Mouse (Mus musculus) heart, adult 9 months (tissue): Measurements from ENCODE around the gene Fahd1.

Experiments used
- DNase-seq, 2 experiments: peaks; one replicate each; pipeline ENCODE4 v3.0.0; 2022; ENCODE audit warnings: low spot score in 2 of 2

Gene Fahd1

GRCm38 (mm10) chr17:24850065-24850772, at the start of gene Fahd1:
Gene Fahd1 (minus strand): TSS chr17:24850364.
- DNase-seq = peak; percentile 97 to 98

GRCm38 (mm10) chr17:24899153-24899552, 49.0 kb upstream of the Fahd1 start:
- DNase-seq = peak; percentile 70 to 71

DNA sequence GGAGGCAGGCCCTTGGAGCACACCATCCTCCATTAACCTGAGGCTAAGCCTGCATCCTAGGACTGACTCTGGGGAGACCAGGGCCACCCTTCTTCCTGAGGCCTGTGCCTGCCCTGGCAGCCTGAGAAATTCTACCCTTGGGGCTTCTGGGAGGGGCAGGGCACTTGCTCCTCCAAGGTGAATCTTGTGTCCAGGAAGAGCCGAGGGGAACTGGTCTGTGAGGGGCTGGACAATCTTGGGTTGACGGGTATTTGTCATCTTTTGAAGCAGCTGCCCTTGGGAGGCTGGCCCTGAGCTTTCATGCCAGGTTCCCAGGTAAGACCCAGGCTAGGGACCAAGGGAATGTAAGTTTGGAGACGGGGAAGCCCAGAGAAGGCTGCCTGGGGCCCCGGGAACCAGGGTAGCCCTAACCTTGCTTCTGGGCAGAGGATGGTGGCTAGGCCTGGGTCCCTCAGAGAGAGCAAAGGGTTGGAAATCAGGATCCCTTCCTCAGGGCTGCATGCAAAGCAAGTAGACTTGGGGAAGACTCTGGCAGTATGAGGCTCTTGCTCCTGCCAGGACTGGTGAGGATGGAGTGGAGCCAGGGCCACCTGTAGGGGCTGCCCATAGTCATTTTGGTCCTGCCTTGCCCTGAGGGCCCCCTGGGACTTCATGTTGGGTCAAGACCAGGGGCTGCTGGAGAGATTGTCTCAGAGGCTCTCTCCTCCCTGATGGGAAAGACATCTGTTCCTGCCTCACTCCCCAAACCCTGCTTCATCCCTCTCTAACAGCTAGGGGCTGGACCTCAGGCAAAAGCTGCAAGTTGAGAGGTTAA, 48.1 kb upstream of the Fahd1 start:
- no peak for DNase-seq

GRCm38 (mm10) chr17:24897600-24897999, 47.4 kb upstream of the Fahd1 start:
- DNase-seq = no peak

DNA sequence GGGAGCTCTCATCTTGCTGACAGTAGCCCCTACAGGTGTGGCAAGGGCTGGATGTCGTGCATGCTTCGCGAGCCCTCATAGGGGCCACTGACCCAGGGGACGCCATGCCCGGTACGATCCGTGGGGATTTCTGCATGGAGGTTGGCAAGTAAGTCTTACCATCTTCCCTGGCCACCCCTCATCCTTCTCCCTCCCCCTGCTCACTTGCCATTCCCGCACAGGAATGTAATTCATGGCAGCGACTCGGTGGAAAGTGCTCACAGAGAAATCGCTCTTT, 46.8 kb upstream of the Fahd1 start:
- no peak for DNase-seq

- DNase-seq = peak; percentile 65 to 71
Observed at GRCm38 (mm10) chr17:24896241-24896992, 46.3 kb upstream of the Fahd1 start, which contains the start of gene Nme3. Gene Nme3 (plus strand): TSS chr17:24896500.

DNA sequence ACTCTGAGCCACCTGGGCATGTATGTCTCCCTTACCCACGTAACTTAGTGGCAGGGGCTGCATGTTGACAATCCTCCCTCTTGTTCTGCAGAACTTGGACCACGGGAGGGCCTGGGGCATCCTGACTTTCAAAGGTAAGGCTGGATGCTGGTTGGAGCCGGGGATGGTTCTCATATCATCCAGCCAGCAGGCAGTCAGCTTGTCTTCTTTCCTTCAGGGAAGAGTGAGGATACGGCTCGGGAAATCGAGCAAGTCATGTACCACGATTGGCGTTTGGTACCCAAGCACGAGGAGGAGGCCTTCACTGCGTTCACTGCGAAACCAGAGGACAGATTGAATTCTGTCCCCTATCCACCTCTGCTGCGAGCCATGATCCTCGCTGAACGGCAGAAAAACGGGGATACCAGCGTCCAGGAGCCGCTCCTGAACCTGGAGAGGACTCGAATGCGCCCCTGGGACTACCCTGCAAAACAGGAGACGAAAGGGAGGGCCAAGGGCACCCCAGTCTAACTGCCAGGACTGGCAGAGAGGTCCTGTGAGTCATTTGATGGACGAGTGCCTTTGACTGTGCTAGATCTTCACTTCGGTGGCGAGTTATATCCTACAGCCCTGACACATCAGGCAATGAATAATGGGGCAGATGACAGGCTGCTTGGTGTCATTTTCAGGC, 45.5 kb upstream of the Fahd1 start:
- no peak for DNase-seq

DNA sequence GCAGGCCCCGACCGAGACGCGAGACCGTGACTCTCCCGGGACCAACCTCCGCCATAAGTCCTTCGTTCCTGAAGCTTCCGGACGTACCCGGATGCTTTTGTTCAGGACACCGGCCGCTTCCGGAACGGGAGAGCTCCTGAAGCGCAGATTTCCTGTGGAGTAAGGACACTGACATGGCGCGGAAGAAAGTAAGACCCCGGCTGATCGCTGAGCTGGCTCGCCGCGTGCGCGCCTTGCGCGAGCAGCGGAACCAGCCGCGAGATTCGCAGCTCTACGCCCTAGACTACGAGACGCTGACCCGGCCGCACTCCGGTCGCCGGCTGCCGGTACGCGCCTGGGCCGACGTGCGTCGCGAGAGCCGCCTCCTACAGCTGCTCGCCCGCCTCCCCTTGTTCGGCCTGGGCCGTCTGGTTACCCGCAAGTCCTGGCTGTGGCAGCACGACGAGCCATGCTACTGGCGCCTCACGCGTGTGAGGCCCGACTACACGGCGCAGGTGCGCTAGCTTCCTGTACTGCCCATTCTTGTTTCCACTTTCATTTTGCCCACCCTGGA, 44.9 kb upstream of the Fahd1 start, which contains the start of the genes Eme2 and Mrps34:
Gene Eme2 (minus strand): TSS at position 93 of the 553 bp plus-strand sequence.
Gene Mrps34 (plus strand): TSS at position 122 of the 553 bp plus-strand sequence.
- DNase-seq = peak; percentile 71 to 83

DNA sequence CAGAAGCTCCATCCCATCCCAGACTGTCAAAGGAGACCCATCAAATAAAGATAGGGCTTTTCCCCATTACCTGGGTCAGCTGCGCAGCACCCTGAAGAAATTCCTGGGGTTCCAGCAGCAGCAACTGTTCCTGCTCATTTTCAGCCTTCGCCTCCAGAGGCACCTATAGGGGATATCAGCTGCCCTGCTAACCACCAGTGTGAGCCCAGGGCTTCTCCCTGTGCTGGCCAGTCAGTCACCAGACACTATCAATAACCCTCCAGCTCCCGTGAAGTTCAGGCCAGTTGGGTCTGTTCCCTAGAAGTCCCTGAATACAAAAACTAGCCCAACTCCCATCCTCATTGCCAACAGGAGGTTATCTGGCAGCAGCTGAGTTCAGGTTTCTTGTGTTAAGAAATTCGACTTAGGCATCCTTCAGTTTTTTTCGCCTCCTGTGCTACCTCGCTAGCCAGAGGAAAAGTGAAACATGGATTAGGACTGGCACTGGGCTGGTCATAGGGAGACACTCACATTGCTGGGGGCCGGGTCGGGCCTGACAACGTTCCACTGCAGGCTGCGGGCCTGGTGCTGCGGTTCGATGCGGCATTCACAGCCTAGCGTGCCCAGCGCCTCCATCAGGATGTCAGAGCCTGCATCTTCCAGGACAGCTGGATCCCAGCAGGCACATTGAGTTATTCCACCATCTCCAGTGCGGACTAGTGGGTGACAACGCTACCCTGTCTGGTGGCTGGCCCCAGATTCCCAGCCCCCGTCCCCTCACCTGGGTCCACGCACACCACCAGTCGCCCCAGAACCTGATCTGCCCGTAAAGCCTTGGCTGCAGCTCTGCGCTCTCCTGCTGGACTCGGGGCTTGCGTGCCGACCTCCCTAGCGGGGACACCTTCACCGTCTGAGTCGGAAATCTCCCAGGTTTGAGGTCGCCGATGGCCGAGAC, 44.2 kb upstream of the Fahd1 start:
- no peak for DNase-seq

GRCm38 (mm10) chr17:24893276-24893675, 43.1 kb upstream of the Fahd1 start:
- no peak for DNase-seq

GRCm38 (mm10) chr17:24892785-24893184, 42.6 kb upstream of the Fahd1 start:
- no peak for DNase-seq

- DNase-seq = no peak
Observed at GRCm38 (mm10) chr17:24891321-24891720, 41.2 kb upstream of the Fahd1 start.

DNA sequence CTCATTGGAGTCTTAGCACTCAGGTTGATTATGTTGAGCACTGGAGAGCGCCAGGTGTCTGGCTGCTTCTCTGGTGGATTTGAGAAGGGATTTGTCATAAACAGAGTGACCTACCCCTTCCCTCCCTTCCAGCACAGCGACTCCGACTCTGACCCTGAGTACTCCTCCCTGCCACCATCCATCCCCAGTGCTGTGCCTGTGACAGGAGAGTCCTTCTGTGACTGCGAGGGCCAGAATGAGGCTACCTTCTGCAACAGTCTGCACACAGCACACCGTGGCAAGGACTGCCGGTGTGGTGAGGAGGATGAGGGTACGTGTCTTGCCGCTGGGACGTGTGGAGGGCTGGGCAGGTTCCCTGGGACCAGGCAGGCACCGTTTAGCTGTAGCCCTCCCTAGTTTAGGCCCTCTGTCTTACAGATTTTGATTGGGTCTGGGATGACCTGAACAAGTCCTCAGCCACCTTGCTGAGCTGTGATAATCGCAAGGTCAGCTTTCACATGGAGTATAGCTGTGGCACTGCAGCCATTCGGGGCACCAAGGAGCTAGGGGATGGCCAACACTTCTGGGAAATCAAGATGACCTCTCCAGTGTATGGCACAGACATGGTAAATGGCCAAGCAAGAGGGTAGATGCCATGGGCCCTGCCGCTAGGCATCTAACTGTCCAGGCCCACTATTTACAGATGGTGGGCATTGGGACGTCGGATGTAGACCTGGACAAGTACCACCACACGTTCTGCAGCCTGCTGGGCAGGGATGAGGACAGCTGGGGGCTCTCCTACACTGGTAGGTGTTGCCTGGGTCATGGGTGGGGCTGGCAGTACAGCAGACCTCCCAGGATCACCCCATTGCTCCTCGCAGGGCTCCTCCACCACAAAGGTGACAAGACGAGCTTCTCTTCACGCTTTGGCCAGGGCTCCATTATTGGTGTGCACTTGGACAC, 40.3 kb upstream of the Fahd1 start:
- no peak for DNase-seq

- no peak for DNase-seq
Observed at GRCm38 (mm10) chr17:24888862-24889261, 38.7 kb upstream of the Fahd1 start.

GRCm38 (mm10) chr17:24887291-24888080, 37.3 kb upstream of the Fahd1 start:
- no peak for DNase-seq

- no peak for DNase-seq
Observed at GRCm38 (mm10) chr17:24886932-24887271, 36.7 kb upstream of the Fahd1 start.

GRCm38 (mm10) chr17:24886134-24886931, 36.2 kb upstream of the Fahd1 start, which contains the start of the genes Nubp2 and Spsb3:
Gene Nubp2 (minus strand): TSS chr17:24886349.
Gene Spsb3 (plus strand): TSS chr17:24886643.
- DNase-seq = peak; percentile 99 to 100
